Mouse (Mus musculus): ENCODE results near the gene Lama5.

GRCm38 (mm10) chr2:180256296-180257000 is 30.8 kb upstream of the Lama5 start:
- no peak for TF ChIP-seq CEBPB (IDR thresholded peaks at IDR 0.05; ENCODE audit: low read depth)
- no peak for TF ChIP-seq CTCF (IDR thresholded peaks at IDR 0.05; ENCODE audit: control insufficient read depth, insufficient read depth, insufficient read length)
- TF ChIP-seq MAX (IDR thresholded peaks at IDR 0.05) = no peak
- TF ChIP-seq MYOG (IDR thresholded peaks at IDR 0.05; ENCODE audit: control insufficient read depth, extremely low read depth, insufficient read length) = no peak
- no peak for TF ChIP-seq USF1 (IDR thresholded peaks at IDR 0.05; ENCODE audit: low read depth)

All from C2C12 (cell line).